Mouse (Mus musculus): ENCODE measurements around the gene Bcl2l12.

DNA sequence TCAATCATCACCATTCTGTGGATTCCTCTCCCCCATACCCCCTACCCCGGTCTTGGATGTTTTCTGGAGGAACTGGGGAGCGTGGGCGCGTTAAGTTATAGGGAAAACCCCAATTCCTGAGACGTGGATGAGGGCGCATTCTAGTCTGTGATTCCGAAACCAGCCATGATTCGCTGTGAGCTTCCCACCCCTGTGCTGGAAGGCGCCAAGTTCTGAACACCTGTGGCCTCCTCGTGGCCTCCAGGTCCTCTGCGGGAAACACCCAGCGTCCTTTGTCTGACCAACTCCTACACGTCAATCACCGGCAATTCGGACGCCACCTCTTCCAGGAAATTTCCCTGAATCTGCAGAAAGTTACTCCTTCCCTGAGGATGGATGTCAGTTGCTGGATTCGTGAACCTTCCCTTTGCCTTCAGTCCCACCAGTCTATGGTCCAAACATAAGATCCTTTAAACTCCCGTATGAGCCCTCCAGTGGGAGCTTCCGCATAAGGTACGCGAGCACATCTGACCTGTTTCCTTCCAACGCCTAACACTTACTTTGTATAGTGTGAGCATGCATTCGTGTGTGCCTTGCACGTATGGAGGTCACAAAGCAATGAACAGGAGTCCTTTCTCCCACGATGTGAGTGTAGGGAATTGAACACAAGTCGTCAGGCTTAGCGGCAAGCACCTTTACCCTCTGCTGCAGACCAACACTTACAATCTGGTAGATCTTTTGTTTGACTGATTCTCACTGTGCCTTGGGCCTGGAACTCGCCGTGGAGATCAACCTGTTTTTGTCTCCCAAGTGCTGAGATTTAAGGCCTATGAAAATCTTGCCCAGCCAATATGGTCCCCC, 11.4 kb downstream of the Bcl2l12 start:
- TF ChIP-seq GATA1 (IDR thresholded peaks at IDR 0.05; ENCODE audit: borderline replicate concordance, low read length) (no peak), FLI1 (IDR thresholded peaks at IDR 0.05; ENCODE audit: low read length) (no peak)
